Mouse (Mus musculus) hindbrain, postnatal 0 days (tissue): ENCODE data around the gene Mprip. TPM values are rescaled to one million over a fixed set of nuclear protein-coding genes. Genes with fewer than 3 reads are reported as not detected.

Source experiments
- ATAC-seq: fragments of 200-750 bp; cut with Nextera tagmentation; 2 replicates; pipeline ENCODE4 v1.8.0; 2017; ENCODE audit warnings: mild to moderate bottlenecking, moderate TSS enrichment, moderate library complexity
- DNase-seq: peaks from one replicate; pipeline ENCODE4 v3.0.0-alpha.2; 2015; ENCODE audit warnings: low spot score
- H3K27ac ChIP-seq: fragments of 300-500 bp; sonication (generic); 2 replicates; pipeline ENCODE4 v1.5.1; 2014; ENCODE audit warnings: mild to moderate bottlenecking
- H3K27me3 ChIP-seq: fragments of 300-500 bp; sonication (generic); 2 replicates; pipeline ENCODE4 v1.6.1; 2014; ENCODE audit warnings: low read length, mixed read lengths; ENCODE audit not compliant: insufficient read depth
- H3K36me3 ChIP-seq: fragments of 300-500 bp; sonication (generic); 2 replicates; pipeline ENCODE4 v1.6.1; 2014; ENCODE audit warnings: low read length, mixed read lengths; ENCODE audit not compliant: insufficient read depth
- H3K4me1 ChIP-seq: fragments of 300-500 bp; sonication (generic); 2 replicates; pipeline ENCODE4 v1.6.1; 2014; ENCODE audit warnings: antibody characterized with exemption, low read length, mixed read lengths; ENCODE audit not compliant: insufficient read depth
- H3K4me2 ChIP-seq: fragments of 300-500 bp; sonication (generic); 2 replicates; pipeline ENCODE4 v1.6.1; 2014; ENCODE audit warnings: low read depth, mild to moderate bottlenecking, low read length, moderate library complexity, mixed read lengths
- H3K4me3 ChIP-seq: fragments of 300-500 bp; sonication (generic); 2 replicates; pipeline ENCODE4 v1.5.1; 2014; ENCODE audit warnings: low read length
- H3K9ac ChIP-seq: fragments of 300-500 bp; sonication (generic); replicated peaks from 2 replicates; pipeline ENCODE4 v1.6.1; 2014; ENCODE audit warnings: mild to moderate bottlenecking, low read length, moderate library complexity, mixed read lengths
- H3K9me3 ChIP-seq: fragments of 300-500 bp; sonication (generic); 2 replicates; pipeline ENCODE4 v1.6.1; 2016; ENCODE audit warnings: low read length, mixed read lengths
- CTCF ChIP-seq: IDR thresholded peaks from 2 replicates; pipeline ENCODE4 v1.5.1; 2016; ENCODE audit warnings: antibody characterized with exemption, control low read depth, low read depth
- WGBS: fragments of 180-500 bp; shearing (Covaris S2); extraction: QIAGEN DNeasy Blood & Tissue Kit; methylation state at CpG from one replicate; pipeline ENCODE4 v1.1.7; 2014; 5-methylcytosine and 5-hydroxymethylcytosine counted together
- polyA plus RNA-seq: library from polyadenylated mRNA; unstranded; fragments of >200 nt; fragmentation: Nextera tagmentation; extraction: Ambion mirVana; gene quantifications from 2 replicates; pipeline ENCODE4 v1.2.1, GENCODE M21; 2015
- total RNA-seq: library from RNA; depleted of rRNA; stranded (reverse); fragments of >200 nt; gene quantifications from 2 replicates; pipeline ENCODE4 v1.2.3, GENCODE M21; 2014

The Mprip gene
- total and polyA plus RNA-seq, 2 experiments from 2014 or later: 57.8 to 149 TPM

DNA sequence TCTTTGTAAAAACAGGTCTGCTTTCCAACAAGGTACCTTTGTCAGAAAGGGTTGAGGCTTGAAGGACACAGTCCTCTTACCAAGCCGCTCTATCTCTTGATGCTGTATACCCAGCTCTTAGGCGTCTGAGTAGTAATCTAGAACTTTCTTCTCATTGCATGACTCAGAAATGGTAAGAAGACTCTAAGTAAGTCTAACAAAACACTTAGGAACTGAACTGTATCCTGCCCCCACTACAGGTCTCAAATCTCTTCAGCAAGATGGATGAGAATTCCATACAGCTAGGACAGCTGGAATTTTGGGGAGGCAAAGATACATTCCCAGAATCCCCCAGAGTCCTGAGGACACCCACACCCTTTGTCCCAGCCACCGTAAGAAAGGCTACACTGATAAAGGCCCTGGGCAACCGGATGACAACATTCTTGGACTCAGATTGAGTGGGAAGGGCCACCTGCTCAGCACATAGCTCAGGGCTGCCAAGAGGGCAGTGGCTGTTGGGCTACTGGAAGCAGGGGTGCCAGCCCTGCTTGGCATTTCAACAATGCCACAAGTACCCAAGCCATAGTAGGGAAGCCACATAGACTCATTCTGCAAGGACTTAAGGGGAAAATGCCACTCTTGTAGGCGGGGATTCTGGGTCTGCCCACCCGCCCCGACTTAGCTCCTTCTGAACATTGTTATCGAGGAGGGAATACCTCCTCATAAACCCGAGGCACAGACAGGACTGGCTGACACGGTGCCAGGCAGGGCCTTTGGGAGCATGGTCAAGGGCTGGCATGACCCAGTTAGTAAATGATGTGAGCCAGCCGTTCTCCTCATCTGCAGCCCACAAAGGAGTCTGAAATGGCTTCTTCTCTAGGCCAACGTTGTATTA lies 25.0 kb upstream of the Mprip start:
- Histone ChIP-seq H3K9me3 (no peaks in the 10 kb centered on the region), H3K27me3 (no peaks in the 10 kb centered on the region), H3K4me1 (no peaks in the 10 kb centered on the region), H3K36me3 (no peaks in the 10 kb centered on the region), H3K4me3 (no peak overlapping the region), H3K4me2 (no peak overlapping the region), H3K27ac (no peak overlapping the region), H3K9ac (no peak overlapping the region)
- ATAC-seq: no peak
- TF ChIP-seq CTCF: no peak
- 59% methylated on average over 12 of the region's 12 CpGs for WGBS
- peak; percentile 11 for DNase-seq

- no peak overlapping the region for H3K4me2 ChIP-seq
- 79% methylated on average over 7 of the region's 7 CpGs for WGBS
- H3K27ac ChIP-seq: no peak overlapping the region
- no peaks in the 10 kb centered on the region for H3K9me3 ChIP-seq
- ATAC-seq: no peak
- DNase-seq: no peak
- no peak overlapping the region for H3K9ac ChIP-seq
- H3K36me3 ChIP-seq: no peaks in the 10 kb centered on the region
- no peak for TF ChIP-seq CTCF
- H3K4me3 ChIP-seq: no peak overlapping the region
- H3K4me1 ChIP-seq: no peaks in the 10 kb centered on the region
- no peaks in the 10 kb centered on the region for H3K27me3 ChIP-seq
These were observed 24.2 kb upstream of the Mprip start for GRCm38 (mm10) chr11:59636695-59637414.

DNA sequence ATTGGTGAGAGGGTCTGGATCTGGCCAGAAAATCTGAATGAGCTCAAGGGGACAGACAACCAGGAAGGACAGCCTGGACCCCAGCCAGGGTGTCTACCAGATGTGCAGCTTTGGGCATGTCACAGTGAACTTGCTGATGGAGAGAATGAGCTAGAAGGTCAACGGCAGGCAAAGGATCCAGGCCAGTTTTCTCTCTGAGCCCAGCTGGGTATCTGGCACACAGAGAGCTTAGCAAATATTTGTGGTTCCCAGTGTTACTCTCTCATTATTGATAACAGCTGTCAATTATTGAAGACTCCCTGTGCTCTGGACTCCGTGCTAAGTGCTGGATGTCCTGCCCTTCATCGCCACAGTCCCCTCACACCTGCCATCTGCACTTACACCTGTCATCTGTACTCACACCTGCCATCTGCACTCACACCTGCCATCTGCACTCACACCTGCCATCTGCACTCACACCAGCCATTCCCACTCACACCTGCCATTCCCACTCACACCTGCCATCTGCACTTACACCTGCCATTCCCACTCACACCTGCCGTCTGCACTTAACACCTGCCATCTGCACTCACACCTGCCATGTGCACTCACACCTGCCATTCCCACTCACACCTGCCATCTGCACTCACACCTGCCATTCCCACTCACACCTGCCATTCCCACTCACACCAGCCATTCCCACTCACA lies 21.0 kb upstream of the Mprip start:
- Histone ChIP-seq H3K9me3 (no peaks in the 10 kb centered on the region), H3K27ac (no peak overlapping the region), H3K4me2 (no peak overlapping the region), H3K4me1 (no peaks in the 10 kb centered on the region), H3K4me3 (no peak overlapping the region), H3K27me3 (no peaks in the 10 kb centered on the region), H3K36me3 (no peaks in the 10 kb centered on the region), H3K9ac (no peak overlapping the region)
- ATAC-seq (no peak), DNase-seq (no peak)
- WGBS: 66% methylated on average over 4 of the region's 4 CpGs
- TF ChIP-seq CTCF: no peak

- no peak for TF ChIP-seq CTCF
- DNase-seq (no peak), ATAC-seq (no peak)
- Histone ChIP-seq H3K9me3 (no peaks in the 10 kb centered on the region), H3K9ac (no peak overlapping the region), H3K4me3 (no peak overlapping the region), H3K36me3 (no peaks in the 10 kb centered on the region), H3K4me1 (no peaks in the 10 kb centered on the region), H3K27me3 (no peaks in the 10 kb centered on the region), H3K27ac (no peak overlapping the region), H3K4me2 (no peak overlapping the region)
- WGBS: 81% methylated on average over 5 of the region's 5 CpGs
These were observed 19.9 kb upstream of the Mprip start for GRCm38 (mm10) chr11:59641227-59641626.

DNA sequence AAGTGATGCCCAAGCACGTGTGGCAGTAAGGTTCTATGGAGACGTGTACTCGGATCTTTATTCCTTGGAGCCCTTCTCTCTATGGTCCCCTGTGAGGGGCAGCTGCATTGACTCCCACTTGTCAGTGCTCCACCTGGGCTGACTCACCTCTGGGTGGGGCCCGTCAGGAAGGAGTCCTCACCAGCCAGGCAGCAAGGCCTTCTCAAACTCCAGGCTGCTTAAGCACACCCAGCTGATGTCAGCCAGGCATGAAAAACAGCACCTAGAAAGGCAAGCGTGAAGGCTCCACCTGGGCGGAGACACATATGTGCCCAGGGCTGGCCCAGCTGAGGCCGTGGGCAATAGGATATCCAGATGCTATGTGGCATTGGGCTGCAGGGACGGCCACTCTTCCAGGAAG lies 18.7 kb upstream of the Mprip start:
- Histone ChIP-seq H3K4me2 (no peak overlapping the region), H3K4me1 (no peaks in the 10 kb centered on the region), H3K9me3 (no peaks in the 10 kb centered on the region), H3K4me3 (no peak overlapping the region), H3K9ac (no peak overlapping the region), H3K27me3 (no peaks in the 10 kb centered on the region), H3K27ac (no peak overlapping the region), H3K36me3 (no peaks in the 10 kb centered on the region)
- WGBS: 88% methylated on average over 8 of the region's 8 CpGs
- ATAC-seq (no peak), DNase-seq (no peak)
- TF ChIP-seq CTCF: no peak

- Histone ChIP-seq H3K36me3 (no peaks in the 10 kb centered on the region), H3K27me3 (no peaks in the 10 kb centered on the region), H3K9ac (no peak overlapping the region), H3K4me2 (no peak overlapping the region), H3K27ac (no peak overlapping the region), H3K9me3 (no peaks in the 10 kb centered on the region), H3K4me3 (no peak overlapping the region), H3K4me1 (no peaks in the 10 kb centered on the region)
- no peak for TF ChIP-seq CTCF
- WGBS: 63% methylated on average over 7 of the region's 7 CpGs
- DNase-seq (no peak), ATAC-seq (no peak)
These were observed 16.1 kb upstream of the Mprip start for GRCm38 (mm10) chr11:59645036-59645435.
